Mouse (Mus musculus): ENCODE measurements around the gene Serpinh1.
A peak's percentile ranks its signal among the peaks of the same experiment; 100 is the strongest.
"Not testable (repeated sequence)": the region's sequence is repeated elsewhere in the genome, so short reads cannot be mapped to it uniquely, and the experiment has no call there.

Gene Serpinh1

GRCm38 (mm10) chr7:99374325-99374724, 21.3 kb upstream of the Serpinh1 start:
- DNase-seq (ENCODE audit: low spot score in 2 of 2), result not testable (repeated sequence)

GRCm38 (mm10) chr7:99366716-99367115, 13.7 kb upstream of the Serpinh1 start:
- no peak for DNase-seq (ENCODE audit: low spot score in 2 of 2)

- DNase-seq (ENCODE audit: low spot score in 2 of 2), result no peak
These were observed 12.0 kb upstream of the Serpinh1 start for GRCm38 (mm10) chr7:99365069-99365468.

GRCm38 (mm10) chr7:99362137-99362536, 9.1 kb upstream of the Serpinh1 start:
- DNase-seq (ENCODE audit: low spot score in 2 of 2), result no peak

GRCm38 (mm10) chr7:99360803-99361414, 7.9 kb upstream of the Serpinh1 start:
- DNase-seq (ENCODE audit: low spot score in 2 of 2), result no peak

GRCm38 (mm10) chr7:99360021-99360802, 7.2 kb upstream of the Serpinh1 start:
- no peak for DNase-seq (ENCODE audit: low spot score in 2 of 2)

- DNase-seq (ENCODE audit: low spot score in 2 of 2), result no peak
These were observed 5.3 kb upstream of the Serpinh1 start for GRCm38 (mm10) chr7:99358371-99358770.

GRCm38 (mm10) chr7:99357201-99357600, 4.2 kb upstream of the Serpinh1 start:
- DNase-seq (ENCODE audit: low spot score in 2 of 2), result no peak

- no peak for DNase-seq (ENCODE audit: low spot score in 2 of 2)
These were observed 3.3 kb upstream of the Serpinh1 start for GRCm38 (mm10) chr7:99356244-99356930.

GRCm38 (mm10) chr7:99355731-99356131, 2.7 kb upstream of the Serpinh1 start:
- DNase-seq (ENCODE audit: low spot score in 2 of 2), result no peak

GRCm38 (mm10) chr7:99351802-99352517, 1.1 kb downstream of the Serpinh1 start:
- no peak for DNase-seq (ENCODE audit: low spot score in 2 of 2)

GRCm38 (mm10) chr7:99351104-99351801, 1.8 kb downstream of the Serpinh1 start:
- DNase-seq (ENCODE audit: low spot score in 2 of 2), result no peak

GRCm38 (mm10) chr7:99349782-99350720, 3.0 kb downstream of the Serpinh1 start:
- no peak for DNase-seq (ENCODE audit: low spot score in 2 of 2)

- no peak for DNase-seq (ENCODE audit: low spot score in 2 of 2)
These were observed 4.2 kb downstream of the Serpinh1 start for GRCm38 (mm10) chr7:99348883-99349282.

GRCm38 (mm10) chr7:99347268-99347667, 5.8 kb downstream of the Serpinh1 start:
- no peak for DNase-seq (ENCODE audit: low spot score in 2 of 2)

GRCm38 (mm10) chr7:99343577-99343976, 9.5 kb downstream of the Serpinh1 start:
- DNase-seq (ENCODE audit: low spot score in 2 of 2), result no peak

- no peak for DNase-seq (ENCODE audit: low spot score in 2 of 2)
These were observed 12.3 kb downstream of the Serpinh1 start for GRCm38 (mm10) chr7:99340736-99341135.

- DNase-seq (ENCODE audit: low spot score in 2 of 2), result peak; percentile 31 to 56
These were observed 20.1 kb downstream of the Serpinh1 start for GRCm38 (mm10) chr7:99332774-99333480.

GRCm38 (mm10) chr7:99330012-99330411, 23.0 kb downstream of the Serpinh1 start:
- no peak for DNase-seq (ENCODE audit: low spot score in 2 of 2)

- DNase-seq (ENCODE audit: low spot score in 2 of 2), result no peak
These were observed 24.2 kb downstream of the Serpinh1 start for GRCm38 (mm10) chr7:99328847-99329246.
